Mouse (Mus musculus): Measurements from ENCODE around the gene Mtap.

GRCm38 (mm10) chr4:89105486-89105885 is 31.4 kb upstream of the Mtap start:
- TF ChIP-seq CTCF (IDR thresholded peaks at IDR 0.05; ENCODE audit: insufficient read depth, low read depth, low read length), result no peak
- no peak for TF ChIP-seq POLR2A (IDR thresholded peaks at IDR 0.05; ENCODE audit: insufficient read depth, low read depth, low read length)
